Mouse (Mus musculus): ENCODE measurements around the gene Gm20696.
A peak's percentile ranks its signal among the peaks of the same experiment; 100 is the strongest.

The Gm20696 gene

GRCm38 (mm10) chr6:99573343-99573742 is 93.3 kb downstream of the Gm20696 start:
- peak; percentile 5 for DNase-seq (ENCODE audit: low read depth, low spot score)

GRCm38 (mm10) chr6:99572071-99572470 is 94.5 kb downstream of the Gm20696 start:
- no peak for DNase-seq (ENCODE audit: low read depth, low spot score)

GRCm38 (mm10) chr6:99566921-99567320 is 99.7 kb downstream of the Gm20696 start:
- no peak for DNase-seq (ENCODE audit: low read depth, low spot score)

GRCm38 (mm10) chr6:99564766-99565165 is 101.8 kb downstream of the Gm20696 start:
- no peak for DNase-seq (ENCODE audit: low read depth, low spot score)

GRCm38 (mm10) chr6:99556950-99557349 is 109.6 kb downstream of the Gm20696 start:
- no peak for DNase-seq (ENCODE audit: low read depth, low spot score)

GRCm38 (mm10) chr6:99552816-99553215 is 113.8 kb downstream of the Gm20696 start:
- DNase-seq (ENCODE audit: low read depth, low spot score), result no peak

GRCm38 (mm10) chr6:99546416-99546815 is 120.2 kb downstream of the Gm20696 start:
- no peak for DNase-seq (ENCODE audit: low read depth, low spot score)

- DNase-seq (ENCODE audit: low read depth, low spot score), result no peak
Observed at GRCm38 (mm10) chr6:99545437-99545836, 121.2 kb downstream of the Gm20696 start.

GRCm38 (mm10) chr6:99541105-99541504 is 125.5 kb downstream of the Gm20696 start:
- DNase-seq (ENCODE audit: low read depth, low spot score), result no peak

GRCm38 (mm10) chr6:99540653-99541052 is 125.9 kb downstream of the Gm20696 start:
- DNase-seq (ENCODE audit: low read depth, low spot score), result no peak

GRCm38 (mm10) chr6:99540146-99540545 is 126.5 kb downstream of the Gm20696 start:
- no peak for DNase-seq (ENCODE audit: low read depth, low spot score)

- DNase-seq (ENCODE audit: low read depth, low spot score), result no peak
Observed at GRCm38 (mm10) chr6:99538194-99538941, 128.2 kb downstream of the Gm20696 start.

- no peak for DNase-seq (ENCODE audit: low read depth, low spot score)
Observed at GRCm38 (mm10) chr6:99534211-99534745, 132.3 kb downstream of the Gm20696 start.

- DNase-seq (ENCODE audit: low read depth, low spot score), result no peak
Observed at GRCm38 (mm10) chr6:99532458-99532857, 134.1 kb downstream of the Gm20696 start.

GRCm38 (mm10) chr6:99528972-99529371 is 137.6 kb downstream of the Gm20696 start:
- no peak for DNase-seq (ENCODE audit: low read depth, low spot score)

GRCm38 (mm10) chr6:99527457-99528105 is 139.0 kb downstream of the Gm20696 start:
- DNase-seq (ENCODE audit: low read depth, low spot score), result peak; percentile 33

- DNase-seq (ENCODE audit: low read depth, low spot score), result peak; percentile 74
Observed at GRCm38 (mm10) chr6:99525351-99525750, 141.2 kb downstream of the Gm20696 start.

GRCm38 (mm10) chr6:99523679-99524370 is 142.8 kb downstream of the Gm20696 start:
- no peak for DNase-seq (ENCODE audit: low read depth, low spot score)

GRCm38 (mm10) chr6:99523109-99523632 is 143.4 kb downstream of the Gm20696 start:
- peak; percentile 68 for DNase-seq (ENCODE audit: low read depth, low spot score)

GRCm38 (mm10) chr6:99522359-99523108 is 144.1 kb downstream of the Gm20696 start, which contains the start of gene Foxp1:
Gene Foxp1 (minus strand): TSS chr6:99522721.
- DNase-seq (ENCODE audit: low read depth, low spot score), result peak; percentile 93
